Mouse (Mus musculus) CH12.LX (cell line): ENCODE measurements at regions not wholly inside any gene's neighbourhood (a gene's known extent, or its start where the extent isn't known, plus 50 kb on each side); places are given as distances from the start of the nearest gene placed in this dataset.
A peak's percentile ranks its signal among the peaks of the same experiment; 100 is the strongest.

Experiments used
- DNase-seq: peaks from one replicate; pipeline ENCODE4 v3.0.0-alpha.2; 2013; ENCODE audit errors: extremely low read depth
- H3K27ac ChIP-seq: 2 replicates; pipeline ENCODE4 v1.5.1; 2012; ENCODE audit warnings: low read depth, mild to moderate bottlenecking, control low read depth, moderate library complexity; ENCODE audit not compliant: insufficient read depth
- H3K27me3 ChIP-seq: replicated peaks from 2 replicates; pipeline ENCODE3; 2012; ENCODE audit warnings: inconsistent platforms
- H3K36me3 ChIP-seq, 2 experiments: replicated peaks in 1 of 2; 2 replicates each; pipeline versions ENCODE3 to v1.6.1; 2012; ENCODE audit warnings: inconsistent platforms in 1 of 2, low read length in 1 of 2, mild to moderate bottlenecking in 1 of 2, mixed read lengths in 1 of 2, moderate library complexity in 1 of 2; ENCODE audit not compliant: control insufficient read depth in 1 of 2, insufficient read depth in 1 of 2
- H3K4me1 ChIP-seq, 2 experiments: 2 replicates each; pipeline ENCODE4 v1.6.1; 2012; ENCODE audit warnings: inconsistent platforms in 1 of 2, moderate library complexity in 1 of 2; ENCODE audit not compliant: insufficient read depth in 2 of 2, control insufficient read depth in 1 of 2
- H3K4me2 ChIP-seq: 2 replicates; pipeline ENCODE4 v1.6.1; 2012; ENCODE audit warnings: low read depth, mild to moderate bottlenecking, control low read depth; ENCODE audit not compliant: poor library complexity, insufficient read depth, severe bottlenecking
- H3K4me3 ChIP-seq, 3 experiments: fragments of 150-350 bp in 1 of 3; sonication (generic) in 1 of 3; replicated peaks in 1 of 3; 2 replicates each; pipeline versions ENCODE3 to v1.5.1; 2011 to 2012; ENCODE audit warnings: low read depth in 2 of 3, low read length in 2 of 3, mild to moderate bottlenecking in 2 of 3, moderate library complexity in 2 of 3, control low read depth in 1 of 3, improper control_type of control experiment in 1 of 3, inconsistent platforms in 1 of 3, mixed read lengths in 1 of 3; ENCODE audit not compliant: poor library complexity in 1 of 3
- H3K79me2 ChIP-seq: replicated peaks from 2 replicates; pipeline ENCODE4 v1.6.1; 2012; ENCODE audit warnings: mild to moderate bottlenecking, moderate library complexity; ENCODE audit not compliant: control insufficient read depth, poor library complexity, insufficient read depth, severe bottlenecking; ENCODE audit errors: extremely low read depth
- H3K9ac ChIP-seq: 2 replicates; pipeline ENCODE4 v1.6.1; 2012; ENCODE audit warnings: low read depth, mild to moderate bottlenecking, control low read depth, moderate library complexity; ENCODE audit not compliant: insufficient read depth
- H3K9me3 ChIP-seq: replicated peaks from 2 replicates; pipeline ENCODE3; 2012; ENCODE audit warnings: low read length, inconsistent platforms, mixed read lengths
- CHD2 ChIP-seq: IDR thresholded peaks from 2 replicates; pipeline ENCODE4 v1.6.1; 2011; ENCODE audit warnings: low read length, improper control_type of control experiment
- CTCF ChIP-seq, 2 experiments: IDR thresholded peaks in 1 of 2; conservative IDR thresholded peaks in 1 of 2; 2 replicates each; pipeline ENCODE4 v1.5.1; 2011 to 2012; ENCODE audit warnings: low read depth in 2 of 2, low read length in 2 of 2, improper control_type of control experiment in 1 of 2, inconsistent platforms in 1 of 2, mild to moderate bottlenecking in 1 of 2, moderate library complexity in 1 of 2
- ELF1 ChIP-seq: IDR thresholded peaks from 2 replicates; pipeline ENCODE4 v1.6.1; 2014; ENCODE audit warnings: low read depth, mild to moderate bottlenecking, inconsistent platforms, low read length, improper control_type of control experiment
- EP300 ChIP-seq: IDR thresholded peaks from 2 replicates; pipeline ENCODE4 v1.6.1; 2011; ENCODE audit warnings: low read length, improper control_type of control experiment
- ETS1 ChIP-seq: conservative IDR thresholded peaks from 2 replicates; pipeline ENCODE4 v1.6.1; 2012; ENCODE audit warnings: low read depth, mild to moderate bottlenecking, inconsistent platforms, low read length, improper control_type of control experiment, moderate library complexity
- GABPA ChIP-seq: IDR thresholded peaks from 2 replicates; pipeline ENCODE4 v1.6.1; 2012; ENCODE audit warnings: low read depth, low read length, improper control_type of control experiment, inconsistent platforms; ENCODE audit not compliant: insufficient replicate concordance
- HCFC1 ChIP-seq: IDR thresholded peaks from 2 replicates; pipeline ENCODE4 v1.6.1; 2012; ENCODE audit warnings: low read depth, mild to moderate bottlenecking, inconsistent platforms, low read length, improper control_type of control experiment
- IRF4 ChIP-seq: IDR thresholded peaks from 2 replicates; pipeline ENCODE4 v1.6.1; 2014; ENCODE audit warnings: low read depth, mild to moderate bottlenecking, inconsistent platforms, low read length, improper control_type of control experiment
- JUND ChIP-seq: conservative IDR thresholded peaks from 2 replicates; pipeline ENCODE4 v1.6.1; 2011; ENCODE audit warnings: low read depth, low read length, improper control_type of control experiment
- KAT2A ChIP-seq: IDR thresholded peaks from 2 replicates; pipeline ENCODE4 v1.6.1; 2012; ENCODE audit warnings: low read length, improper control_type of control experiment, inconsistent platforms; ENCODE audit not compliant: insufficient replicate concordance
- MAFK ChIP-seq: IDR thresholded peaks from 2 replicates; pipeline ENCODE4 v1.6.1; 2011; ENCODE audit warnings: low read length, improper control_type of control experiment; ENCODE audit not compliant: insufficient replicate concordance
- MAX ChIP-seq: IDR thresholded peaks from 2 replicates; pipeline ENCODE4 v1.6.1; 2011; ENCODE audit warnings: low read length, improper control_type of control experiment
- MAZ ChIP-seq: IDR thresholded peaks from 2 replicates; pipeline ENCODE4 v1.6.1; 2012; ENCODE audit warnings: low read depth, mild to moderate bottlenecking, inconsistent platforms, low read length, improper control_type of control experiment, moderate library complexity
- MXI1 ChIP-seq: IDR thresholded peaks from 2 replicates; pipeline ENCODE4 v1.6.1; 2011; ENCODE audit warnings: mild to moderate bottlenecking, low read depth, low read length, improper control_type of control experiment
- NELFE ChIP-seq: IDR thresholded peaks from 2 replicates; pipeline ENCODE4 v1.6.1; 2011; ENCODE audit warnings: low read depth, low read length, improper control_type of control experiment
- POLR2A ChIP-seq: IDR thresholded peaks from 2 replicates; pipeline ENCODE4 v1.6.1; 2011; ENCODE audit warnings: low read depth, mild to moderate bottlenecking, improper control_type of control experiment, low read length
- RAD21 ChIP-seq: IDR thresholded peaks from 2 replicates; pipeline ENCODE4 v1.6.1; 2011; ENCODE audit warnings: low read depth, mild to moderate bottlenecking, low read length, improper control_type of control experiment, moderate library complexity
- RCOR1 ChIP-seq: conservative IDR thresholded peaks from 2 replicates; pipeline ENCODE4 v1.6.1; 2012; ENCODE audit warnings: low read depth, mild to moderate bottlenecking, inconsistent platforms, low read length, improper control_type of control experiment
- SMC3 ChIP-seq: IDR thresholded peaks from 2 replicates; pipeline ENCODE4 v1.6.1; 2011; ENCODE audit warnings: low read depth, low read length, improper control_type of control experiment
- TCF12 ChIP-seq: IDR thresholded peaks from 2 replicates; pipeline ENCODE4 v1.6.1; 2014; ENCODE audit warnings: low read depth, mild to moderate bottlenecking, inconsistent platforms, low read length, improper control_type of control experiment
- UBTF ChIP-seq: IDR thresholded peaks from 2 replicates; pipeline ENCODE4 v1.6.1; 2012; ENCODE audit warnings: low read depth, mild to moderate bottlenecking, inconsistent platforms, low read length, improper control_type of control experiment, moderate library complexity
- USF2 ChIP-seq: conservative IDR thresholded peaks from 2 replicates; pipeline ENCODE4 v1.6.1; 2011; ENCODE audit warnings: low read depth, low read length, improper control_type of control experiment
- ZC3H11A ChIP-seq: IDR thresholded peaks from 2 replicates; pipeline ENCODE4 v1.6.1; 2012; ENCODE audit warnings: low read depth, mild to moderate bottlenecking, inconsistent platforms, low read length, improper control_type of control experiment
- ZKSCAN1 ChIP-seq: IDR thresholded peaks from 2 replicates; pipeline ENCODE4 v1.6.1; 2012; ENCODE audit warnings: low read depth, inconsistent platforms, low read length, improper control_type of control experiment, borderline replicate concordance
- ZMIZ1 ChIP-seq: IDR thresholded peaks from 2 replicates; pipeline ENCODE4 v1.6.1; 2012; ENCODE audit warnings: low read depth, mild to moderate bottlenecking, inconsistent platforms, low read length, improper control_type of control experiment
- ZNF384 ChIP-seq: IDR thresholded peaks from 2 replicates; pipeline ENCODE4 v1.6.1; 2012; ENCODE audit warnings: low read depth, low read length, improper control_type of control experiment, inconsistent platforms
- dilution Hi-C: fragments of 300-500 bp; cut with MboI; formaldehyde crosslinking; loops from 2 replicates; pipeline ENCODE4 v1.14.3; 2020; ENCODE audit warnings: low sequenced_read_pairs; ENCODE audit not compliant: extremely low pct_unique_long_range_greater_than_20kb, extremely low pct_ligation_motif_present
- in situ Hi-C: fragments of 300-500 bp; cut with MboI; formaldehyde crosslinking; loops from 3 replicates; pipeline ENCODE4 v1.14.3; 2019; ENCODE audit warnings: low sequenced_read_pairs, low pct_ligation_motif_present, low pct_unique_long_range_greater_than_20kb, mixed read lengths

GRCm38 (mm10) chr8:103940958-103941532 lies 160.4 kb upstream of the Cdh5 start (continued):
- TF ChIP-seq EP300: peak; percentile 91
- TF ChIP-seq UBTF: no peak
- 0 out of 2 replicates have a peak, but pooled peaks have one; percentile 28 for TF ChIP-seq MAX
- peak; percentile 34; the same call in 1 of the 2 replicates for TF ChIP-seq RCOR1
- no peak for TF ChIP-seq ZKSCAN1
- TF ChIP-seq GABPA: no peak
- no peak for TF ChIP-seq NELFE
- peak; percentile 73 for TF ChIP-seq ETS1
- TF ChIP-seq TCF12: no peak
- TF ChIP-seq, all 38 proteins: peak for 13

DNA sequence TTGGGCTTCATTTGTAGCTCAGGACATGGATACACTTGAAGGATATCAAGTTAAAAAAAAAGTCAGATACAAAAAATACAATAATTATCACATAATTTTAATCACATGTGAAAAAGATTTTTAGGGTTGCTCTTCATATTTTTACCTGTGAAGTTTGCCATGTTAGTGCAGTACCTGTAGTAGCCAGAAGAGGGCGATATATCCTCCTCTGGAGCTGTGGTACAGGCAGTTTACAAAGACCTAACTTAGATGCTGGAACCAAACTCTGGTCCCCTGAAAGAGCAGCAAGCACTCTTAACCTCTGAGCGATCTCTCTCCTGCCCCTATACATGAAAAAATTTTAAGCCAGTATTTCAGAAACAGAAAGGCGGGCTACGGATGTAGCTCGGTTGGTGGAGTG lies 153.0 kb upstream of the Cdh5 start:
- dilution Hi-C loops (no loop called here), in situ Hi-C loops (no loop called here)
- no peaks in the 10 kb centered on the region for H3K36me3 ChIP-seq
- TF ChIP-seq SMC3 (peak; percentile 53), CTCF (conservative IDR thresholded peaks at IDR 0.05 in 1 of 2, IDR thresholded peaks at IDR 0.05 in 1 of 2; ENCODE audit: low read depth in 2 of 2, low read length in 2 of 2) (peak; percentile 56 to 64), CHD2 (no peak), RAD21 (peak; percentile 34)
- H3K79me2 ChIP-seq: no peaks in the 10 kb centered on the region
- no peak overlapping the region for H3K9ac ChIP-seq
- no peaks in the 10 kb centered on the region for H3K27me3 ChIP-seq
- H3K4me2 ChIP-seq: no peak overlapping the region
- DNase-seq: peak; percentile 22
- H3K4me3 ChIP-seq: no peak overlapping the region
- H3K9me3 ChIP-seq: no peaks in the 10 kb centered on the region
- H3K4me1 ChIP-seq: peaks cover 3 to 7% of the 10 kb centered on the region in 2 experiments
- H3K27ac ChIP-seq: no peak overlapping the region

- no peak overlapping the region for H3K9ac ChIP-seq
- in situ Hi-C loops (no loop called here), dilution Hi-C loops (no loop called here)
- H3K9me3 ChIP-seq: no peaks in the 10 kb centered on the region
- no peaks in the 10 kb centered on the region for H3K27me3 ChIP-seq
- H3K27ac ChIP-seq: no peak overlapping the region
- H3K36me3 ChIP-seq: no peaks in the 10 kb centered on the region
- no peak overlapping the region for H3K4me3 ChIP-seq
- no peaks in the 10 kb centered on the region for H3K79me2 ChIP-seq
- peak; percentile 23 for DNase-seq
- H3K4me1 ChIP-seq: peaks cover 3 to 11% of the 10 kb centered on the region in 2 experiments
- no peak for TF ChIP-seq UBTF
- TF ChIP-seq USF2: no peak
- no peak for TF ChIP-seq SMC3
- no peak for TF ChIP-seq MAZ
- TF ChIP-seq MXI1: no peak
- TF ChIP-seq ZC3H11A: no peak
- no peak for TF ChIP-seq MAFK
- TF ChIP-seq RCOR1: no peak
- TF ChIP-seq IRF4: no peak
- TF ChIP-seq ZNF384: no peak
- no peak for TF ChIP-seq ZMIZ1
- no peak for TF ChIP-seq ELF1
- no peak for TF ChIP-seq KAT2A
- TF ChIP-seq HCFC1: no peak
- TF ChIP-seq GABPA: no peak
- no peak for TF ChIP-seq POLR2A
- no peak for TF ChIP-seq JUND
- no peak overlapping the region for H3K4me2 ChIP-seq
These were observed 151.0 kb upstream of the Cdh5 start for GRCm38 (mm10) chr8:103950460-103950859.
